Mouse (Mus musculus): ENCODE measurements around the gene Kcnh8. TPM values are rescaled to one million over a fixed set of nuclear protein-coding genes. Genes with fewer than 3 reads are reported as not detected.

Kcnh8 gene
- polyA plus RNA-seq, 1 experiment: not detected

DNA sequence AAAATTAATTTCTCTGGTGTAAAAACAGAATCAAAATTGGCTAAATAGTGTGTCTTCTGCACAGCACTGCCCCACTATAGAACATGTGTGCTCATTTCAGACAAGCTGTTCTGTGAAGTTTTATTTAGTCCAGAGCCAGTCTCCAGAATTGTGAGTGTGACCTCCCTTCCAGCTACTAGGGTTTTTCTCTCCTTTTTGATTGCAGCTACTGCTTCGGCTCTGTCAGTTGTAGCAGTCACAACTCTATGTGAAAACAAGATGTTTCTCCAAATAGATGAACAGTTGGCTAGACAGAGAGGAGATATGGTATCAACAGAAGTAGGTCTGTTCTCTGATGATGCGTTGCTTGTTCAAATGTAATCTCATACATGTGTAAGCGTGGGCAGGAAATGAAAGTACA is 270.7 kb downstream of the Kcnh8 start:
- Histone ChIP-seq H3K36me3 (ENCODE audit: control insufficient read depth, insufficient read depth) (no peaks in the 10 kb centered on the region), H3K4me3 (ENCODE audit: insufficient read depth, poor library complexity, severe bottlenecking) (no peak overlapping the region), H3K79me2 (ENCODE audit: control insufficient read depth, insufficient read depth) (no peaks in the 10 kb centered on the region), H3K27me3 (ENCODE audit: control insufficient read depth, insufficient read depth, insufficient read length) (no peaks in the 10 kb centered on the region), H3K79me3 (ENCODE audit: low read depth) (no peaks in the 10 kb centered on the region), H3ac (ENCODE audit: control insufficient read depth, insufficient read length, low read depth) (no peak overlapping the region)
- TF ChIP-seq MYOD1 (IDR thresholded peaks at IDR 0.05; ENCODE audit: control insufficient read depth, insufficient read length, low read depth) (no peak), MAX (IDR thresholded peaks at IDR 0.05) (no peak), CEBPB (IDR thresholded peaks at IDR 0.05; ENCODE audit: low read depth) (no peak), FOSL1 (IDR thresholded peaks at IDR 0.05; ENCODE audit: insufficient read depth, low read length, poor library complexity, severe bottlenecking) (no peak), USF1 (IDR thresholded peaks at IDR 0.05; ENCODE audit: low read depth) (no peak), CTCF (IDR thresholded peaks at IDR 0.05; ENCODE audit: control insufficient read depth, insufficient read depth, insufficient read length) (no peak), MYOG (IDR thresholded peaks at IDR 0.05; ENCODE audit: control insufficient read depth, extremely low read depth, insufficient read length) (no peak)

DNA sequence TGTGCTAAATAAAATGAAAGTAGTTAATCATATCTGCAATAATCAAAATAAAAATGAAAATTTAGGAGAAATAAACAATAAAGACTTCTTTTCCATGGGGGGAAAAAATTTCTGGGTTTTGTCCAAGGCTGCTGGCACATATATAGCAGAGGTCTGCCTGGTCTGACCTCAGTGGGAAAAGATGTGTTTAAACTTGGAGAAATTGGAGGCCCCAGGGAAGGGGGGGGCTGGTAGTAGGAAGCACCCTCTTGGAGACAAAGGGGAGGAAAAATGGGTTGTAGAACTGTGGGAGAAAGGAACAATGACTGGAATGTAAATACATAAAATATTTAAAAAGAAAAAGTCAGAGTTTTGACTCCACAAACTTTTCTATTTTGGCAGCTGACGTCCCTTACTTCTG is 276.5 kb downstream of the Kcnh8 start:
- Histone ChIP-seq H3K27me3 (ENCODE audit: control insufficient read depth, insufficient read depth, insufficient read length) (no peaks in the 10 kb centered on the region), H3K36me3 (ENCODE audit: control insufficient read depth, insufficient read depth) (no peaks in the 10 kb centered on the region), H3ac (ENCODE audit: control insufficient read depth, insufficient read length, low read depth) (no peak overlapping the region), H3K79me2 (ENCODE audit: control insufficient read depth, insufficient read depth) (no peaks in the 10 kb centered on the region), H3K4me3 (ENCODE audit: insufficient read depth, poor library complexity, severe bottlenecking) (no peak overlapping the region), H3K79me3 (ENCODE audit: low read depth) (no peaks in the 10 kb centered on the region)
- TF ChIP-seq USF1 (IDR thresholded peaks at IDR 0.05; ENCODE audit: low read depth): no peak
- no peak for TF ChIP-seq FOSL1 (IDR thresholded peaks at IDR 0.05; ENCODE audit: insufficient read depth, low read length, poor library complexity, severe bottlenecking)
- TF ChIP-seq MYOG (IDR thresholded peaks at IDR 0.05; ENCODE audit: control insufficient read depth, extremely low read depth, insufficient read length): no peak
- no peak for TF ChIP-seq MYOD1 (IDR thresholded peaks at IDR 0.05; ENCODE audit: control insufficient read depth, insufficient read length, low read depth)
- no peak for TF ChIP-seq CEBPB (IDR thresholded peaks at IDR 0.05; ENCODE audit: low read depth)
- no peak for TF ChIP-seq CTCF (IDR thresholded peaks at IDR 0.05; ENCODE audit: control insufficient read depth, insufficient read depth, insufficient read length)
- no peak for TF ChIP-seq MAX (IDR thresholded peaks at IDR 0.05)

GRCm38 (mm10) chr17:52880051-52880450 is 277.5 kb downstream of the Kcnh8 start:
- no peaks in the 10 kb centered on the region for H3K79me2 ChIP-seq (ENCODE audit: control insufficient read depth, insufficient read depth)
- H3K79me3 ChIP-seq (ENCODE audit: low read depth): no peaks in the 10 kb centered on the region

GRCm38 (mm10) chr17:52885210-52885609 is 282.7 kb downstream of the Kcnh8 start:
- no peak overlapping the region for H3K4me3 ChIP-seq (ENCODE audit: insufficient read depth, poor library complexity, severe bottlenecking)
- H3ac ChIP-seq (ENCODE audit: control insufficient read depth, insufficient read length, low read depth): no peak overlapping the region
- H3K27me3 ChIP-seq (ENCODE audit: control insufficient read depth, insufficient read depth, insufficient read length): no peaks in the 10 kb centered on the region
- no peaks in the 10 kb centered on the region for H3K79me3 ChIP-seq (ENCODE audit: low read depth)
- TF ChIP-seq FOSL1 (IDR thresholded peaks at IDR 0.05; ENCODE audit: insufficient read depth, low read length, poor library complexity, severe bottlenecking) (no peak), CTCF (IDR thresholded peaks at IDR 0.05; ENCODE audit: control insufficient read depth, insufficient read depth, insufficient read length) (no peak), MAX (IDR thresholded peaks at IDR 0.05) (no peak), MYOG (IDR thresholded peaks at IDR 0.05; ENCODE audit: control insufficient read depth, extremely low read depth, insufficient read length) (no peak), MYOD1 (IDR thresholded peaks at IDR 0.05; ENCODE audit: control insufficient read depth, insufficient read length, low read depth) (no peak), USF1 (IDR thresholded peaks at IDR 0.05; ENCODE audit: low read depth) (no peak), CEBPB (IDR thresholded peaks at IDR 0.05; ENCODE audit: low read depth) (no peak)
- no peaks in the 10 kb centered on the region for H3K36me3 ChIP-seq (ENCODE audit: control insufficient read depth, insufficient read depth)
- H3K79me2 ChIP-seq (ENCODE audit: control insufficient read depth, insufficient read depth): no peaks in the 10 kb centered on the region

More at GRCm38 (mm10) chr17:52880051-52880450, 277.5 kb downstream of the Kcnh8 start:
- Histone ChIP-seq H3ac (ENCODE audit: control insufficient read depth, insufficient read length, low read depth) (no peak overlapping the region), H3K4me3 (ENCODE audit: insufficient read depth, poor library complexity, severe bottlenecking) (no peak overlapping the region), H3K36me3 (ENCODE audit: control insufficient read depth, insufficient read depth) (no peaks in the 10 kb centered on the region), H3K27me3 (ENCODE audit: control insufficient read depth, insufficient read depth, insufficient read length) (no peaks in the 10 kb centered on the region)
- TF ChIP-seq MYOD1 (IDR thresholded peaks at IDR 0.05; ENCODE audit: control insufficient read depth, insufficient read length, low read depth) (no peak), USF1 (IDR thresholded peaks at IDR 0.05; ENCODE audit: low read depth) (no peak), CTCF (IDR thresholded peaks at IDR 0.05; ENCODE audit: control insufficient read depth, insufficient read depth, insufficient read length) (no peak), CEBPB (IDR thresholded peaks at IDR 0.05; ENCODE audit: low read depth) (no peak), FOSL1 (IDR thresholded peaks at IDR 0.05; ENCODE audit: insufficient read depth, low read length, poor library complexity, severe bottlenecking) (no peak), MYOG (IDR thresholded peaks at IDR 0.05; ENCODE audit: control insufficient read depth, extremely low read depth, insufficient read length) (no peak), MAX (IDR thresholded peaks at IDR 0.05) (no peak)

DNA sequence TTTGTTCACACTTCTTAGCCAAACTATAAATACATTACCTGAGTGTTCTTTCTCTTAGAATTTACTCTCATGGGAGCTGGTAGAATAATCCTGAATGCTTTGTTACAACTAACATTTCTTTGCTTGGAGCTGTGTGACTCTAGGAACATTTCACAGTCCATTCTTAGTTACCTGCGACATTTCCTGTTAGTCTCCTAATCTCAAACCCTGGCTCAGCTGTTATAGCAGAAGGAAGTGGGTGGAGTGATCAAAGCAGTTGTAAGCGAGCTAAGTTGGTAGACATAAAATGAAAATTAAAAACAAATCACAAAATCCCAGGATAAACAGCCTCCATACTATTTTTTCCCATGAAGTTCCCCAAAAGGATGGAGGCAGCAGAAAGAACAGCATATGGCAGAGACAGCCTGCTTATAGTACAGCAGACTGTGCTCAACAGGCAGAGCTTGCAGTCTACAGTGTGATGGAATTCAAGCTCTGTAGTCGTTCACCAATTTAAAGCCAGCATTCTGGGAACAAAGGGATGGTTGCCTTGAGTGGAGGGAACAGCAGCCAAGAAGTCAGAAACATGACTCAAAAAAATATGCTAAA is 318.1 kb downstream of the Kcnh8 start:
- no peaks in the 10 kb centered on the region for H3K36me3 ChIP-seq (ENCODE audit: control insufficient read depth, insufficient read depth)
- no peaks in the 10 kb centered on the region for H3K79me2 ChIP-seq (ENCODE audit: control insufficient read depth, insufficient read depth)
- H3K79me3 ChIP-seq (ENCODE audit: low read depth): no peaks in the 10 kb centered on the region
- H3ac ChIP-seq (ENCODE audit: control insufficient read depth, insufficient read length, low read depth): no peak overlapping the region
- no peak overlapping the region for H3K4me3 ChIP-seq (ENCODE audit: insufficient read depth, poor library complexity, severe bottlenecking)
- TF ChIP-seq MYOG (IDR thresholded peaks at IDR 0.05; ENCODE audit: control insufficient read depth, extremely low read depth, insufficient read length): no peak
- no peak for TF ChIP-seq MAX (IDR thresholded peaks at IDR 0.05)
- no peak for TF ChIP-seq USF1 (IDR thresholded peaks at IDR 0.05; ENCODE audit: low read depth)
- H3K27me3 ChIP-seq (ENCODE audit: control insufficient read depth, insufficient read depth, insufficient read length): no peaks in the 10 kb centered on the region

GRCm38 (mm10) chr17:52943966-52944365 is 341.5 kb downstream of the Kcnh8 start:
- Histone ChIP-seq H3ac (ENCODE audit: control insufficient read depth, insufficient read length, low read depth) (no peak overlapping the region), H3K79me3 (ENCODE audit: low read depth) (no peaks in the 10 kb centered on the region), H3K36me3 (ENCODE audit: control insufficient read depth, insufficient read depth) (no peaks in the 10 kb centered on the region), H3K79me2 (ENCODE audit: control insufficient read depth, insufficient read depth) (no peaks in the 10 kb centered on the region), H3K27me3 (ENCODE audit: control insufficient read depth, insufficient read depth, insufficient read length) (no peaks in the 10 kb centered on the region), H3K4me3 (ENCODE audit: insufficient read depth, poor library complexity, severe bottlenecking) (no peak overlapping the region)
- no peak for TF ChIP-seq CTCF (IDR thresholded peaks at IDR 0.05; ENCODE audit: control insufficient read depth, insufficient read depth, insufficient read length)
- TF ChIP-seq FOSL1 (IDR thresholded peaks at IDR 0.05; ENCODE audit: insufficient read depth, low read length, poor library complexity, severe bottlenecking): no peak
- TF ChIP-seq MAX (IDR thresholded peaks at IDR 0.05): no peak
- TF ChIP-seq MYOD1 (IDR thresholded peaks at IDR 0.05; ENCODE audit: control insufficient read depth, insufficient read length, low read depth): no peak
- no peak for TF ChIP-seq USF1 (IDR thresholded peaks at IDR 0.05; ENCODE audit: low read depth)
- no peak for TF ChIP-seq MYOG (IDR thresholded peaks at IDR 0.05; ENCODE audit: control insufficient read depth, extremely low read depth, insufficient read length)
- TF ChIP-seq CEBPB (IDR thresholded peaks at IDR 0.05; ENCODE audit: low read depth): no peak
